Mouse (Mus musculus) thymus, adult 2 months (tissue): ENCODE results near the gene Smap1.

ENCODE experiments used
- CTCF ChIP-seq: fragments of 200-500 bp; IDR thresholded peaks from 2 replicates; pipeline ENCODE4 v1.5.1; 2012; ENCODE audit warnings: mild to moderate bottlenecking, control low read depth, low read length, moderate library complexity, borderline replicate concordance; ENCODE audit not compliant: control insufficient read depth, poor library complexity, insufficient read depth; ENCODE audit errors: extremely low read depth
- POLR2A ChIP-seq: fragments of 200-500 bp; IDR thresholded peaks from 2 replicates; pipeline ENCODE4 v1.6.1; 2012; ENCODE audit warnings: mild to moderate bottlenecking, low read length, control low read depth, moderate library complexity; ENCODE audit not compliant: control insufficient read depth, poor library complexity, insufficient read depth; ENCODE audit errors: extremely low read depth

- TF ChIP-seq POLR2A (no peak), CTCF (no peak)
Observed at GRCm38 (mm10) chr1:23919086-23919485, 3.0 kb downstream of the Smap1 start.
